Mouse (Mus musculus) cerebellum, postnatal 36 days (tissue): ENCODE measurements around the gene Kiss1r.
"Not testable (repeated sequence)": the region's sequence is repeated elsewhere in the genome, so short reads cannot be mapped to it uniquely, and the experiment has no call there.

Source experiments
- DNase-seq, 2 experiments: peaks; one replicate each; pipeline ENCODE4 v3.0.0; 2021 to 2022; ENCODE audit warnings: mixed read lengths in 2 of 2

Kiss1r gene

DNA sequence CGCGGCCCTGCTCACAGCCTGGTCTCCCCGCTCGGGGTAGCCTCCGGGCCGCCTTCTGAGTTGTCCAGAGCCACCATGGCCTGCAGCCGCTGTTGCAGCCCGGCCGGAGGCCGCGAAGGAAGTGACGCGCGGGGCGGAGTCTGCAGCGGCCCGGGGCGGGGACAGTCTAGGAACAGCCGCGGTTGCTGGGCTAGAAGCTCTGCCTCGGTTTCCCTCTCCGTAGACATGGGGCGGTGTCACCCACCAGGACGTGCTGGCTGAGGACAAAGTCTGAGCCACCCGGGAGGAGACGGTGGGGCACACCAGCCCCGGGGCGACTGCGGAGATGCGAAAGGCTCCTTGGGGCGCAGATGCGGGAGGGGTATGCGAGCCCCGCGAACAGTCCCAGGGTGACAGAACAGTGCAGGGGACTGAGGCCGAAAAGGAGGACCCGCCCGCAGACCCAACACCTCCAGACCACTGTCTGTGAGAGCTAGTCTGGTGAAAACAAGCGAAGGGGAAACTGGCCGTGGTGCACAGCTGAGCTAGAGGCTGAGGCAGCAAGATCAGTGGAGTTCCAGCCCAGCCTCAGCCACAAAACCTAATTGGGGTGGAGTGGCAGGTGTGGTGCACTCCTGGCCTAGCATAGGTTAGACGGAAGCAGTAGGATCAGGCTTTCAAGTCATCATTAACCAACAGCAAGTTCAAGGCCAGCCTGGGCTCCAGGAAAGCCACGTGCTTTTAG is at the start of gene Kiss1r:
Gene Kiss1r (plus strand): TSS at position 164 of the 724 bp plus-strand sequence.
- peak; percentile 82 to 86 for DNase-seq

GRCm38 (mm10) chr10:79871845-79872244 is 44.9 kb upstream of the Kiss1r start:
- DNase-seq, result no peak

DNA sequence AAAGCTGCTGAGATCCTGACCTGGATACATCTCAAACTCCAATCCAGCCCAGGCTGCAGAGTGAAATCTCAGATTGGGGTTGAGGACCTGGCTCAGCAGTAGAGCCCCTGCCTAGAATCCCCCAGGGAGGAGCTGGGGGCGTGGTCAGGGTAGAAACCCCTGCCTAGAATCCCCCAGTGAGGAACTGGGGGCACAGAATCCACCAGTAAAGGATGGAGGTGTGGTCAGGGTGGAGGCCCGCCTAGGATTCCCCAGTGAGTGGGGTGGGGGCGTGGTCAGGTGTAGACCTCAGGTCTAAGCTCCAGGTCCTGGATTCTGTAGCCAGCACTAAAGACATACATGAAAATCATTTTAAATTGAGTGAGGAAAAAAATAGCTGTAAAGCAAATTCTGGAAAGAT is 43.9 kb upstream of the Kiss1r start:
- DNase-seq, result no peak

- no peak for DNase-seq
These were observed 43.5 kb upstream of the Kiss1r start for GRCm38 (mm10) chr10:79873313-79873712.

DNA sequence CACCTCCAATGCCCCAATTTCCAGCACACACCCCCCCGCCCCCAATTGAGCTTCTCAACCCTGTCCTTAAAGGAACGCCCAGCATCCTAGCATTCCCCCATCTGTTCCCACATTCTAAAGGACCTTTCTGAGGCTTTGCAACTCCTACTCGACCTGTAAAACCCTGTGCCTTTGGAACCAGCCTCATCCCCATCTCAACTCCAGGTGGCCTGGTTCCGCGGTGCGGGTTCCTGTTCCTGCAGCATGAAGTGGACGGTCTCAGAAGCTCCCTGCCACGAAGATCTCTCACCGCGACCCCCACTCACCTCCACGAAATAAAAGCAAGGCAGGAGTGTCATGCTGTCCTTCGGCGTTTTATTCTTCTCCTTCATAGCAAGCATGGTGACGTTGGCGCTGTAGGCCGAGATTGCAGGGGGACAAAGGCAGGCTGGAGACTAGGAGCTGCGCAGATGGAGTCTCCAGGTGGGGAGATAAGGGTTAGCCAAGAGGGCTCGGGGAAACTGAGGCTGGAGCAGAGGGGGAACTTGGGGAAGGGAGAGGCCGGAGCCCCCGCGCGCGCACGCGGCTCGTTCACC is 43.0 kb upstream of the Kiss1r start:
- DNase-seq, result no peak

GRCm38 (mm10) chr10:79874290-79874862 is 42.4 kb upstream of the Kiss1r start, which contains the start of the genes Prtn3 and Plppr3:
Prtn3 (plus strand) TSS chr10:79874476.
Plppr3 (minus strand) TSS chr10:79874634.
- DNase-seq, result peak in 1 of 2 experiments; percentile 39

DNA sequence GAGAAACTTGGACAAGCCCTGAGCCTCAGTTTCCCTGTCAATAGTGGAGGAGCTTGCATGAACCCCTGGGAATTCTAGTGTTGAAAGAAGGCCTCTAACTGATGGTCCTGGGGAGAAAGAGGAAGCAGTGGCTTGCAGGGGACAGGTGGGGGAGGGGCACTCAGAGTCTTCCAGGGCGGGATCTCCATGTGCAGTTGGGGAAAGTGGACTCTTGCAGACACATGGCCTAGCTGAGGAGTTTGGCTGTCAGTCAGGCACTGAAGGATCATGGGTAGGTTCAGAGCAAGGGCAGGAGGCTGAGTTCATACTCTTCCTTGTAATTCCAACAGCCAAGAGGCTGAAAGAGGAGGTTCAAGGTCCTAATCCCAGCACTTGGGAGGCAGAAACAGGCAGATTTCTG is 39.6 kb upstream of the Kiss1r start:
- no peak for DNase-seq

DNA sequence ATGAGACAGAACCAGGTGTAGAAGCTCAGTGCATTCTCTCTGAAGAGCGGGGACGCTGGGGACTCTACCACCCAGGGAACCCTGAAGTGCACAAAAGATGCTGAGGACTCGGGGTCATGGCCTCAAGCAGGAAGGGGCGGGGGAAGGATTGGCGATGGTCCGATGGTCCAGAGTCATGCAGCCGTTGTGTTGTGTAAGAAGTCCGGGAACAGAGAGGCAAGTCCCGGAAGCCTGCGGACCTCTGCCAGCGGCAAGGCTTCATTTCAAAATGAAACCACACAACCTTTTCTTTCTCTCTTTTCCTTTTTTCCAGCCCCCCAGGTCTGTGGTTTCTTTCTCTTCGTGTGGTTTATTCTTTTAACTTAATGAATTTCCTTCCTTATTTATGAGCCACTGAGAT is 39.0 kb upstream of the Kiss1r start:
- no peak for DNase-seq

- DNase-seq, result no peak
These were observed 37.2 kb upstream of the Kiss1r start for GRCm38 (mm10) chr10:79879527-79879926.

GRCm38 (mm10) chr10:79880721-79881120 is 36.0 kb upstream of the Kiss1r start:
- DNase-seq, result no peak

GRCm38 (mm10) chr10:79881981-79882380 is 34.8 kb upstream of the Kiss1r start:
- peak in 1 of 2 experiments; percentile 13 for DNase-seq

GRCm38 (mm10) chr10:79883297-79884084 is 33.3 kb upstream of the Kiss1r start:
- DNase-seq, result peak; percentile 86 to 88

GRCm38 (mm10) chr10:79884446-79884845 is 32.3 kb upstream of the Kiss1r start:
- peak; percentile 39 to 54 for DNase-seq

DNA sequence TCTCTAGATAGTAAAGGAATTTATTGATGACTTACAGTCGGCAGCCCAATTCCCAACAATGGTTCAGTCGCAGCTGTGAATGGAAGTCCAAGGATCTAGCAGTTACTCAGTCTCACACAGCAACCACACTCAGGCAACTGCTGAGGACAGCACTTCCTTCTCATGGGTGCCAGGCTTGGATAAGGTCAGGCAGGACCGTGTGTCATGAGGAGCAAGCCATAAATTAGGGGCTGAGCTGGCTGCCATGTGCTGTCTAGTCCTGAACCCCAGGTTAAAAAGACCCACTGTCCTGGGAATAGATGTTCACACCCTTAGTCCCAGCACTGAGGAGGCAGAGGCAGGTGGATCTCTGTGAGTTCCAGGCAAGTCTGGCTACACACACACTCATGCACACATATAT is 31.8 kb upstream of the Kiss1r start:
- DNase-seq, result not testable (repeated sequence)

DNA sequence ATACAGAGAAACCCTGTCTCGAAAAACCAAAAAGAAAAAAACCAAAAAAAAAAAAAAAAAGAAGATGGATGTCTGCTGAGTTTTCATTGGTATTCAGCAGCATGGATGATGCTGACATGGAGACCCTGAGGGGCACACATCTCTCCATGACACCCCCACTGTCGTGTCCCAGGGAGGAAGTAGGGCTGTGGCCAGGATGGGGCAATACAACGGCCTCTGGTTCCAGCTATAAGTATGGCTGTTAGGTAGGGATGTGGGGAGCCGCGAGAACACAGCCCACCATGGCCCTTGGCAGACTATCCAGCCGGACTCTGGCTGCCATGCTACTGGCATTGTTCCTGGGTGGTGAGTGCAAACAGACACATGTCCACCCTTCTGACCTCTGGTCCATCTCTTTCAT is 30.7 kb upstream of the Kiss1r start, which contains the start of gene Elane:
Gene Elane (plus strand): TSS at position 194 of the 400 bp plus-strand sequence.
- no peak for DNase-seq

- no peak for DNase-seq
These were observed 30.2 kb upstream of the Kiss1r start for GRCm38 (mm10) chr10:79886611-79887010.

DNA sequence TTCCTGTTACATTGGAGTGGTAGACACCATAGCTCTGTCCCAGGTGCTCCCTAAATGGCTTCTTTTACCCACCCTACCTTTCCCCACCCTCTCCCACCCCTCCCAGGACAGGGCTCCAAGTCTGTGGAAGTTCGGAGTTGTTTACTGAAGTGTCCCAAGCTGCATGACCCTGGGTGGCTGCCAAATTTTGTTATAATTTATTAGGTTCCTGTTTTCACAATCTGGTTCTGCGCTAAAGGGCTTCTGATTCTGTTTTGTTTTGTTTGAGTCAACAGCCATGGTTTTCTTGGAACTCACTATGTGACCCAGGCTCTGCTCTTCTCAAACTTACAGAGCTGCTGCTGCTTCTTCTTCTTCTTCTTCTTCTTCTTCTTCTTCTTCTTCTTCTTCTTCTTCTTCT is 27.4 kb upstream of the Kiss1r start:
- no peak for DNase-seq

DNA sequence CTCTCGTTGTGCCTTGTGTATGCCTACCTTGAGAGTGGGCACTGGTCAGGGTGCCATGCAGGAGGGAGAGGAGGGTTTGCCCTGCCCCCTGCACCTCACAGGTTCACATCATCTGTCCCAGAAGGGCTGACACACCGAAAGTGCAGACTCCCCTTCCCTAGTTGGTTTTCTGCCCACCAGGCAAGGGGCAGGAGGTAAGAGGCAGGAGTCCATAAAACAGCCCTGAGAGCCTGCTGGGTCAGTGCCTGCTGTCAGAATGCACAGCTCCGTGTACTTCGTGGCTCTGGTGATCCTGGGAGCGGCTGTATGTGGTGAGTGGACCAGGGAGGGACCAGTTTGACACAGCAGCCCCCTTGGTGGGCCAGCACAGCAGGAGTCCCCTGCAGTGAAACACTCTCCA is 26.1 kb upstream of the Kiss1r start, which contains the start of gene Cfd:
Gene Cfd (plus strand): TSS at position 184 of the 400 bp plus-strand sequence.
- DNase-seq, result peak in 1 of 2 experiments; percentile 4

GRCm38 (mm10) chr10:79892451-79893118 is 24.2 kb upstream of the Kiss1r start:
- DNase-seq, result peak; percentile 83 to 86

DNA sequence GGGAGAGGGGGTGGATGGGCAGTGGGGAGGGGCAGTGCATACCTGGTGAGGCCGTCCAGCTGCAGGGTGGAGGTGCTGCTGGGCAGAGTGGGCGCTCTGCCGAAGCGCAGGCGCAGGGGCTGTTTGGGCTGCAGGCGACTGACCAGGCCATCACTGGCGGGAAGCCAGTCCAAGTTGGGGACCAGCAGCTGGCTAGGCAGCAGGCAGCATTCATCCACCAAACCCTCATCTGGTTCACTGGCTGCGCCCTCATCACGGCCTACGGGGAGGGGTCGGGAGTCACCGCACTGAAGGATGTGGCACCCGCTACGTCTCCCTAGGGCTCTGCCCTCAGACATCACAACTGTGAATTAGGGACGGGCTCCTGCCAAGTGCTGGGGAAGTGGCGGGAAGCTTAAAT is 20.5 kb upstream of the Kiss1r start:
- peak in 1 of 2 experiments; percentile 5 for DNase-seq

GRCm38 (mm10) chr10:79896814-79897213 is 20.0 kb upstream of the Kiss1r start:
- DNase-seq, result no peak
